Mouse (Mus musculus) yolk sac, embryonic 10.5 days (tissue): ENCODE measurements at regions not wholly inside any gene's neighbourhood (a gene's known extent, or its start where the extent isn't known, plus 50 kb on each side); places are given as distances from the start of the nearest gene placed in this dataset.

Source experiments
- DNase-seq: peaks from one replicate; pipeline ENCODE4 v3.0.0-alpha.2; 2017; ENCODE audit warnings: low spot score

DNA sequence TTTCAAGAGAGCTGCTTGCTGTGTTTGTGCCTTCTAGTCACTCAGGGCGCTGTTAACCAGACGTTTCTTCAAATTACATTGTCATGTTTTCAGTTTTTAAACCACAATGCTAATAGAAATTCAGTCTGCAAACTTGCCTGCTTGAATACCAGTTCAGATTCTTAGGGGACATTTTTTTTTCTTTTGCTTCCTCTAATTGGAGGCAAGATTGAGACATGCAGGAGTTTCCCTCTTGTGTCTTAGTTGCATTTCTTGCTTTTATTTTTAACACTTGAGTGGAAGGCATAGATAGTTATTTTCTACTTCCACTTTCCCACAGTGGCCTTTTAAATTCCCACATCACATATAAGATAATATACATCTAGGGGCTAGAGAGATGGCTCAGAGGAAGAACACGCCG, 246.8 kb downstream of the Grpr start:
- no peak for DNase-seq

- no peak for DNase-seq
Measured at GRCm38 (mm10) chrX:163301045-163301444, 248.4 kb downstream of the Grpr start.

GRCm38 (mm10) chrX:163296956-163297628, 252.4 kb downstream of the Grpr start:
- DNase-seq = peak; percentile 17

DNA sequence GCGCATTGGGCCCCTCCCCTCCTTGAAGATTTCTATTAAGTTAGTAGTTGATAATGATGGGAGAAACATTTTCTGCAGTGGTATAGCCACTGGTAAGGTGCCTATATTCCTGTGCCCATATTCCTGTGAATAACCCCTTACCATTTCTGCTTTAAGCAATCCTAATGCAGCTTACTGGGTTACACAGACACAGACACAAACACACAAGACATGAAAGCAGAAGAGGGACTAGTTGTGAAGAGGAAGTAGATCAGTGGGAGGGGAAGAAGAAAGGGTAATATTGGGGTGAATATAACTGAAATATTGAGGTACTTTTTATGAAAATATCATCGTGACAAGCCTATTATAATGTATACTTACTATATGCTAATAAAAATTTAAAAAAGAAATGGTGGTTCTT, 288.2 kb downstream of the Grpr start:
- no peak for DNase-seq

DNA sequence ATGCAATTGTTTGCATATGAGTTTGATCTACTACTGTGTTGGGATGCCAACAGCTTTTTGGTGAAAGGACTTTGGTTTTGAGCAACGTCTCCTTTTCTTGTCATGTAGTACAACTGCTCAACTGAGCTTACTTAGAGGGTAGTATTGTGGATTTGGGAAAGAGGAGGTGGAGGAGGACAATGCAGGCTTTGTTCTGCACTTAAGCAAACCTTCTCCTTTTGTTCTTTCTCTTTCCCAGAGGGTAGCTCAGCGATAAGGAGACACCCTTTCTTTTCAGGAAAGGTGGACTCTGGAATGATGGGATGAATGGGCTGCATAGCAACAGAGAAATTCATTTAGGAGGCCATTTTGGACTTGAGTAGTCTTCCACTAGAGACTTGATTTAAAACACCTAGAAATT, 288.6 kb upstream of the S100g start:
- DNase-seq = no peak

GRCm38 (mm10) chrX:163205260-163205659, 240.9 kb upstream of the S100g start:
- no peak for DNase-seq

- no peak for DNase-seq
Measured at GRCm38 (mm10) chrX:163203446-163203845, 239.0 kb upstream of the S100g start.

DNA sequence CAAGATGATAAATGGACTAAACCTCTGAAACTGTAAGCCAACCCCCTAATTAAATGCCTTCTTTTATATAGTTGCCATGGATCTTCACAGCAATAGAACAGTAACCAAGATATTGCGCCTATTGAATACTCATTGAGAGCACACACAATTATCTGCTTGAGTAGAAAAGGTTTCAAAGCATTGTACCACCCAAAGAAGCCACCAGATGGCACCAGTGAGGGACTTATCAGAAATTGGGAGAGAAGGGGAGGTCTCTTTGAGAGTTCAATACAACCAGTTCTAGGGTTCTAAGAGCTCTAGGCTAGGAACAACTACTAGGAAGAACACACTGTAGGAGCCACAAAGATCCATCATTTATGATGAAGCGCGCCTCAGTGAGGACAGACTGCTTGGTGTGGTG, 217.2 kb upstream of the S100g start:
- no peak for DNase-seq

GRCm38 (mm10) chrX:163164810-163165209, 200.4 kb upstream of the S100g start:
- DNase-seq = no peak

DNA sequence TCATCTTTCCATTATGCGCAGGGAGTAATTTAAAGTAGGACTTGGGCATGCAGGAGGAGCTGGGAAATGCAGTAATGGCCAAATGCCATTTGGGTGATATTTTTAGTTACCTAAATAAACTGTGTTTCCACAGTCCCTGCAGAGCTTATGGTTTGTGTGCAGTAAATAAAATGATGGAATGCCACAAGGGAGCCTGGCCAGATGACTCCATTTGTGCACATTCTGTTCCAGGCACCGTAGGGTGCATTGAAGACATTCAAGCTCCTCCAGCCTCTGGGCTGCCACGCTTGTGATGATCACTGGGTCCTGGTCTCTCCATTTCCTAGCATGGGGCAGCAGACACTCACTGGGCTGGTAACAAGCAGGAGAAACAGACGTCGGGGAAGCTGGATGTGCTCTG, 190.9 kb upstream of the S100g start:
- no peak for DNase-seq

DNA sequence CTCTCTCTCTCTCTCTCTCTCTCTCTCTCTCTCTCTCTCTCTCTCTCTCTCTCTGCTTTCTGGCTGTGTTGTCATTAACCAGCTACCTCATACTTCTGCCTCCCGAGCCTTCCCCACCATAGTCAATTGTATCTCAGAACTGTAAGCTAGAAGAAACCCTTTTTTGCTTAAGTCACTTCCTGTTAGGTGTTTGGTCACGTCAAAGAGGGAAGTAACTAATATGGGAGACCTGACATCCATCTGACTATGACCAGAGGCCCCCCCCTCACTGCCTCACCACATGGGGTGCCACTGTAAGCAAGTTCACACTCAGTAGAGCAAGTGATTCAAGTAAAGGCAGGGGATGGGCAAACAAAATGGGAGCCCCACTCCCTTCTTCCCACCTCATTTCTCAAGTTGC, 187.6 kb upstream of the S100g start:
- DNase-seq = no peak

DNA sequence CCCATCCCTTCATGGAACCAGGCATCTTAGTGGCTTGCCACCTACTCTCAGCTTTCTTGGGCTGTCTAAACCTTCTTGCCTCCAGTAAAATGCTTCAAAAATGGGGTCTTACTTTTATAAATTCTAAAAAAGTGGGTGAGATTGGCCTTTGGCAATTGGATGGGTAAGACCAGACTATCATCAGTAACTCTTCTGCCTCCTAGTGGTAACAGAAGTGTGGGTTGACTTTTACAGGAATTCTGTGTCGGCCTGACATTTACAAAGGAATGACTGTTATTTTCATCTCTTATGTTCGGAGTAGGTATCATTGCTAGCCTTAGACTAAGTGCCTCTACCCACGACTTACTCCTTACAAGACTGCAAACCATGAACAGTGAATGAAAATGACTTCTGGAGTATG, 180.1 kb upstream of the S100g start:
- DNase-seq = no peak

GRCm38 (mm10) chrX:163139475-163139874, 175.1 kb upstream of the S100g start:
- DNase-seq = peak; percentile 6

GRCm38 (mm10) chrX:163128626-163129025, 164.2 kb upstream of the S100g start:
- no peak for DNase-seq

DNA sequence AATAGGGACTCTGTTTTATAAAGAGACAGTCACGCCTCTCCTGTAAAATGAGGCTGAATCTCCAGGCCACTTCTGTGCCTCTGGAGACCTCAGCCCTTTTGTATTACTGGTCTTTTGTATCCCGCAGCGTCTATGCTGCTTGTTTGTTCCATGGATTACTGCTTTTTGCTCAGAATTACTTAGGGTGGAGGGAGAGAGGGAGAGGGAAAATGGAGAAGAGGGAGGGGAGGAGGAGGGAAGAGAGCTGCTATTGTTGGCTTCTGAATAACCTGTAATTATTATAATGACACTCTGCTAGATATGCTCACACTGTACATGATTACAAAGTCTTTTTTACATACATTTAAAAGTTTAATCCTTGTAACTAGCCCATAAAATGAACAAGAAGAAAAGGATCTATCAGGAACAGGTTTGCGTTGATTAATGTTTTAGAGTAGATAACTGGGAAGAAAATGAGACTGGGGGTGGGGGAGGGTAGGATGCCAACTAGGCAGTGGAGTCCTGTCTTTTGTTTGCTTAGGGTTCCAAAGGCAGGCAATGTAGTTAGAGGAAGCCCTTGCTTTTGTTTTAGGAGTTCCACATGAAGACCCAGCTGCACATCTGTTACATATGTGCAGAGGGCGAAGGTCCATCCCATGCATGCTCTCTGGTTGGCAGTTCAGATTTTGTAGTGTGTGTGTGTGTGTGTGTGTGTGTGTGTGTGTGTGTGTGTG, 153.4 kb upstream of the S100g start:
- no peak for DNase-seq

GRCm38 (mm10) chrX:163117237-163117636, 152.8 kb upstream of the S100g start:
- no peak for DNase-seq

- no peak for DNase-seq
Measured at GRCm38 (mm10) chrX:163095026-163095765, 130.8 kb upstream of the S100g start.
